Mouse (Mus musculus) spleen, adult 18-20 months (tissue): ENCODE results near the gene Hnrnpab.
"Not testable (repeated sequence)": the region's sequence is repeated elsewhere in the genome, so short reads cannot be mapped to it uniquely, and the experiment has no call there.

Experiments
- DNase-seq, 2 experiments: peaks; one replicate each; pipeline ENCODE4 v3.0.0; 2022; ENCODE audit warnings: mixed read lengths in 2 of 2

Gene Hnrnpab

GRCm38 (mm10) chr11:51633721-51634120 is 27.1 kb upstream of the Hnrnpab start:
- no peak for DNase-seq

- not testable (repeated sequence) for DNase-seq
These were observed 26.6 kb upstream of the Hnrnpab start for GRCm38 (mm10) chr11:51633200-51633599.

GRCm38 (mm10) chr11:51632130-51632753 is 25.6 kb upstream of the Hnrnpab start:
- DNase-seq = no peak

GRCm38 (mm10) chr11:51629651-51630314 is 23.1 kb upstream of the Hnrnpab start:
- DNase-seq = no peak

GRCm38 (mm10) chr11:51627907-51628306 is 21.3 kb upstream of the Hnrnpab start:
- DNase-seq = no peak

GRCm38 (mm10) chr11:51627425-51627824 is 20.8 kb upstream of the Hnrnpab start:
- DNase-seq = no peak

GRCm38 (mm10) chr11:51625187-51625820 is 18.7 kb upstream of the Hnrnpab start:
- DNase-seq = no peak

GRCm38 (mm10) chr11:51622971-51623491 is 16.4 kb upstream of the Hnrnpab start:
- no peak for DNase-seq

GRCm38 (mm10) chr11:51621776-51622175 is 15.1 kb upstream of the Hnrnpab start:
- no peak for DNase-seq

- no peak for DNase-seq
These were observed 13.4 kb upstream of the Hnrnpab start for GRCm38 (mm10) chr11:51620084-51620483.

GRCm38 (mm10) chr11:51619409-51620060 is 12.9 kb upstream of the Hnrnpab start, which contains the start of gene Nhp2:
Nhp2 (plus strand) TSS chr11:51619735.
- peak; percentile 74 to 86 for DNase-seq

- no peak for DNase-seq
These were observed 12.3 kb upstream of the Hnrnpab start for GRCm38 (mm10) chr11:51618894-51619408.

GRCm38 (mm10) chr11:51617693-51618092 is 11.0 kb upstream of the Hnrnpab start:
- DNase-seq = peak in 1 of 2 experiments; percentile 67

- DNase-seq = not testable (repeated sequence)
These were observed 9.5 kb upstream of the Hnrnpab start for GRCm38 (mm10) chr11:51616113-51616512.

- peak; percentile 56 to 63 for DNase-seq
These were observed 9.0 kb upstream of the Hnrnpab start for GRCm38 (mm10) chr11:51615601-51616000.

GRCm38 (mm10) chr11:51615129-51615528 is 8.5 kb upstream of the Hnrnpab start:
- no peak for DNase-seq

- no peak for DNase-seq
These were observed 7.6 kb upstream of the Hnrnpab start for GRCm38 (mm10) chr11:51614256-51614655.

GRCm38 (mm10) chr11:51609940-51610339 is 3.3 kb upstream of the Hnrnpab start:
- DNase-seq = not testable (repeated sequence)

- no peak for DNase-seq
These were observed 2.7 kb upstream of the Hnrnpab start for GRCm38 (mm10) chr11:51609266-51609909.

GRCm38 (mm10) chr11:51607096-51607738 is 570 bp upstream of the Hnrnpab start:
- no peak for DNase-seq

- DNase-seq = peak; percentile 80 to 81
These were observed 823 bp downstream of the Hnrnpab start for GRCm38 (mm10) chr11:51605602-51606446.
